Mouse (Mus musculus) cerebellum, adult (tissue): ENCODE measurements around the gene Pola2.

Source experiments
- ATAC-seq: cut with Nextera tagmentation; 2 replicates; pipeline ENCODE4 v1.9.2; 2017; ENCODE audit warnings: mild to moderate bottlenecking, moderate library complexity, mixed read lengths; ENCODE audit not compliant: insufficient number of reproducible peaks, low FRiP score, low TSS enrichment

The Pola2 gene

DNA sequence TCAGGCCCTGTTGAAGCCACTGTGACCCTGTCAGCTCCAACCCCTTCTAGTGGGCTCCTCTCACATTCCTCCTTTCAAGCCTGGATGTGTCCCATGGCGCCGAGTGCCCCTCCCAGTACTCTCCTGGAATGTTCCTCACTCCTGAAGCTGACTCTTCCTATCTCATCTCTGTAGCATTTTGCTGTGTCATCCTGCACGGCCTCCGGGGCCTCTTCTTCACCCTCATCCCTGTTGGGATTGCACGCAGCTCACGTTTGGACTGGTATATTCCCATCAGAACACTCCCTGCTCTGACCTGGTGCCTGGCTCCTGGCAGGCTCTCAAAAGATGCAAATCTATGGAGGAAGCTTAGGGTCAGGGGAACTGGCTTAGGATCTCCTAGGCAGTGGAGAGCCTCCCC lies 2.8 kb upstream of the Pola2 start:
- no peak for ATAC-seq

DNA sequence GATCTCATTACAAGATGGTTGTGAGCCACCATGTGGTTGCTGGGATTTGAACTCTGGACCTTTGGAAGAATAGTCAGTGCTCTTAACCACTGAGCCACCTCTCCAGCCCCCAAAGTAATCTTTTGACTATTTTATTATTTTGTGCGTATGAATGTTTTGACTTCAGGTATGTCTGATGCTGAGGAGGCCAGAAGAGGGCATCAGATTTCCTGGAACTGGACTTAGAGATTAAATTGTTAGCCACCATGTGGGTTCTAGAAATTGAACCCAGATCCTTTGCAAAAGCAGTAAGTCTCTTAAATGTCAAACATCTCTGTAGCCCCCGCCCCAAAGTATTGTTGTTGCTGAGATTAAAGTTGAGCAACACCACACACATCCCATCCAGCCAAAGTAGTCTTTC lies 1.9 kb upstream of the Pola2 start:
- no peak for ATAC-seq

DNA sequence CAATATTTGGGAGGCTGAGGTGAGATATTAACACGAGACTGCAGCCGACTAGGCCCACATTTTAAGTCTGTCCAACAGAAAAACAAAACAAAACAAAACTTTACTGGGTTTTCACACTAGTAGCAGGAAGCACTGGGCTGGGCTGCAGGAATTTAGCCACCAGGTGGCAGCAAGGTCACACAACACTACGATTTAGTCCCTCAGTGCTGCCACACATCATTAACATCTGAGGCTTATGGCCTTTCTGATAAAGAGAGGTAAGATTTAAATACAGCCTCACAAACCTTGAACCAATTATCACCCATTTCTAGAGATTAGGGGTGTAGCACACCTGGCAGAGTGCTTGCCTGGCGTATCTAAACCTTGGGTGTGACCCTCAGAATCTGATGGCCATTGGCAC lies 1.3 kb upstream of the Pola2 start:
- no peak for ATAC-seq

DNA sequence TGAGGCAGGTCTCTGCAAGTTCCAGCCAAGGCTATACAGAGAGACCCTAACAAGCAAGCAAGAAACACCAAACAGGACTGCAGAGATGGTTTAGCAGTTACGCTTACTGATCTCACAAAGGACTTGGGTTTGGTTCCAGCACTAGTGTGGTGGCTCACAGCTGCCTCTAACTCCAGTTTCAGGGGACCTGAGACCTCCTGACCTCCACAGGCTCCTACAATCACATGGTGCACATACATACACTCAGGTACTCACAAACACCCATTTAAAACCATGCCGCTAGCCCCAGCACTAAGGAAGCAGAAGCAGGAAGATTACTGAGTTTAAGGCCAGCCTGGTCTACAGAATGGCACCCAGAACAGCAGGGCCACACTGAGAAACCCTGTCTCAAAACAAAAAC lies 802 bp upstream of the Pola2 start:
- no peak for ATAC-seq

DNA sequence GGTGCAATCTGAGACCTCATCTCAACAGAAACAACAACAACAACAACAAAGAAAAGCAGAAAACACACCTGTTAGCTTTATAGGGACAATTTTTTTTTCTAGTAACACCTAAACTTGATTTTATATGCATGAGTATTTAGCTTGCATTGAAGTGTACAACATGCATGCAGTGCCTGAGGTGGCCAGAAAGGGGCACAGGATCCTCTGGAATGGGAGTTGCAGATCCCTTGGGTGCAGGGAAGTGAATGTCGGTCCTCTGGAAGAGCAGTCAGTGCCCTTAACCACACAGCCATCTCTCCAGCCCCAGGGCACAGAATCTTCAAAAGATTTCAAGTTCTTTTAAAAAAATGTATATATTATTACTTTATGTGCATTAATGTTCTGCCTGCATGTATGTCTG lies 1.4 kb downstream of the Pola2 start:
- no peak for ATAC-seq

DNA sequence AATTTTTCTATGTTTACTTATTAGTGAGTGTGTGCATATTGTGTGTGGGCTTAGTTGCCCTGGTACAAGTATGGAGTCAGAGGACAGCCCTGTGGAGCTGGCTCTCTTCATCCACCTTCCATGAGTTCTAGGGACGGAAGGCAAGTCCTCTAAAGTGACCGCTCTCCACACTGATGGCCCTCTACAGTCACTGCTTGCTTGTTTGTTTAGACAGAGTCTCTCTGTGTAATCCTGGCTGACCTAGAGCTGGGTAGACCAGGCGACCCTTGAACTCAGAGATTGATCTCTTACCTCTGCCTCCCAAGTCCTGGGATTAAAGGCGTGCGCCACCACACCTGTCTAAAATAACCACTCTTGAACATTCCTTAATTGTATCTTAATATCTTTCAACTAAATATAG lies 6.6 kb downstream of the Pola2 start:
- no peak for ATAC-seq

DNA sequence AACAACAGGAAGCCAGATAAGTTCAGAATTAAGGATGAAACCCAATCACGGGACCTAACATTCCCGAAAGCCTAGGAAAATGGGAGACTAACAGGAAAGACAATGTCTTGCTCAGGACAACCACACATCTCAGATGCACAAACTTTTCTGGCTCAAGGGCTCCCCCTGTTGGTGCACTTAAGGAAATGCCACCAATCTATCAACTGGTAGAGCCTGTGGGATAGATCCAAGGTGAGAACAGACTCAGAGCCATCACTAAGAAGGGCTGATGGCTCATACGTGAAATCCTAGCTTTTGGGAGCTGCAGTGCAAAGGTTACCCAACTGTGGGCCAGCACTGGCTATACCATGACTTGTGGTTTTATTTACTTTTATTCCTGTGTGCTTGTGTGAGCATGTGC lies 7.3 kb downstream of the Pola2 start:
- ATAC-seq: peak; percentile 45; the same call in 1 of the 2 replicates

DNA sequence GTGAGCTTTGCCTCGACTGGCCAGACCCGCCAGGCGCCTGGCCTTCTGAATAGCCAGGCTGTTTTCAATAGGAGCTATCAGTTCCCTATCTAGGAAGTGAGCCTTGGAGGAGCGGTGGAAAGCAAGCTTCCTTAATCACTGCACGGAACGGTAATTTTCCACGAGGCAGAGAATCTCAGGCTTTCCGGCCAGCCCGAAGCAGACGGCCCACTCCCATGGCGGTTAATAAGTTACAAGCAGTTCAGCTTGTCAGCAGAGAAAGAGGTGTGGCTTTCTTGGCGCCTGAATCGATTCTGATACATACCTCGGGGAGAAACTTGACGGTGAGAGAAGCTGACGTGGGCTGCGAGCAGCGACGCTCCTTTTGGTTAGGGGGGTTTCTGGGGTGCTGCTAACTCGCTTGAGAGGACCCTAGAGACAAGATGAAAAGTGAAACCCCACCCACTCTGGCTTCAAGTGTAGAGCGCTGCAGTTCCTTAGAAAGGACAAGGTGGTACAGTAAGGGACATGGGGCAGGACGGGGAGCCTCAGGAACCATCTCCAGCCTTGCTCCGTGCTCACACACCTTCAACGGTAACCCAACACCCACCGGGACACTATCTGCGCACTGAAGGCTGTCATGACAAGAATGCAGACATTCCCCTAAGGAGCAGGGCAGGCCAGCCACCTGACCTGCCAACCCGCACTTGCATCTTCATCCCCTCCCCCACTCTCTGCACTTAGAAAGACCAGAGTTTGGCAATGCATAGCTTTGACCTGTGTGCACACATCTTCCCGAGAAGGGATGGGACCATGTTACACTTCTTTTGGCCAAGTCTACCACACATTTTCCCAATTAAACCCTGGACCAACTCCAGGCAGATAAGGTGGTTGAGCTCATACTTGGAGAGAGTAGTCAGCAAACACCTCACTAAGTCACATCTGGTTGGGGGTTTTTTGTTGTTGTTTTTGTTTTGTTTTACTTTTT lies 8.0 kb downstream of the Pola2 start:
- no peak for ATAC-seq

DNA sequence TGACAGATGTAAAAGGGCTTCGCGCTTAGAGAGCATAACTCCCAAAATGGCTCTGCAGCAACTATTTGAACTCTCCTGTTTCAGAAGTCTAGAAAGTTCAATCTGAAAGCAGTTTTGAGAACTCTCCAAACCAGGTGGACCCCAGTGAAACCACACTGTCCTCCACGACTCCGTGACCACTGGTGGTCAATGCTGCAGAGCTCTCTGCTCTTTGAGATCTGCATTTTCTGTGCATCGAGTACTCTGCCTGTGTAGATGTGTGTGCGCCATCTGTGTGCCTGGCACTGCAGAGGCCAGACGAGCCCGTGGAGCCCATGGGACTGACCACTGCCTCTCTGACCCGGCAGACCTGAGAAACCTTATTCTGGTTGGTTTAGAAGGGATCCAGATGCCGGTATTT lies 9.1 kb downstream of the Pola2 start:
- no peak for ATAC-seq

DNA sequence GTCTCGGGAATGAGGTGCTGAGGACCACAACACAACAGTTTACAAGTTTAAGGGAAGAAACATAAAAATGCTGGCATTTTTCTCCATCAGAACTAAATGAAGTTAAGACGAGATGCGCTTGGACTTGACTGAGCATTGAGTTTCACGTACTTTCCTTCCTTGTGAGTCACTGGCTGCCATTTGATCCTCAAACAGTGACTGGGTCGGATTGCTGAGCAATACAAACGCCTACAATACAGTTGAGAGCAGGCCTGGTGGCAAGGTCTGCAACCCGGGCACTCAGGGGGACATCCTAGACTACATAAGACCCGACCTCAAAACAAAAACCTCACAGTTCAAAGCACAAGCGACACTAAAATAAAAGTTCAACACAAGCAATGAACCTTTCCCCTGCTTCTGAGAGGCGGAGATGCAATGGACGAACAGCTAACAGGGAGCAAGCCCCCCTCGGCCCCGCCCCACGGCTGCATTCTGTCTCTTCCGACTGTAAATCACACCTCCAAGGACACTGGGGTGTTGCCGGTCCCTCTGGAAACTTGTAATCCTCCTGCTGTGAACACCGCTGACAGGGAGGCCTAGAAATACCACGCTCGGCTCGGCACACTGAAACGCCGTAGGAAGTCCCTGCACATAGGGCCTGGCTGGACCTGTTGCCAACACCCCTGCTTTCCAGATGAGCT lies 9.8 kb downstream of the Pola2 start:
- no peak for ATAC-seq

DNA sequence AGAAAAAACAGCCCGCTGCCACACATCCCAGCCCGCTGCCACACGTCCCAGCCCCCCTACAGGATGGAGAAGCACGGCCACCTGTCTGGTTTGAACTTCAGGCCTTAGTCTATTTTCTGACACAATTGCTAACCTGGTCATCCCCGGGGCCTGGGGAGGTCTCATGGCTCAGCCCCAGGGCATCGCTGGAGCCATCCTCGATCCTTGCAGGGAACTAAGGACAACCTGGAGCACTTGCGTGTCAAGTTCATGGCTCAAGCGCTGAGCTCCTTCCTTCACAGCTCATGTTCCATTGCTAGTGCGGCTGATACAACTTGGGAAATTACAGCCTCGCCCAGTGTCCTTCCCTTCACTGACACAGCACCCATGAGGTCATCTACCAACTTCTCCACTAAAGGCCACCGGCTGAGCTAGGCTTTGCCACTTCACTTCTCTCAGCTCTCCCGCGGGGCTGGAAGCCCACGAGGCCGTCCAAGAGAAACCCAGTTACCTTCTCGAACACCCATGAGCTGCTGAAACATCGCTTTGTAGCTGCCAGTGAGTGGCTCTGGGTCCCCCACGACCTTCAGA lies 10.7 kb downstream of the Pola2 start:
- no peak for ATAC-seq

DNA sequence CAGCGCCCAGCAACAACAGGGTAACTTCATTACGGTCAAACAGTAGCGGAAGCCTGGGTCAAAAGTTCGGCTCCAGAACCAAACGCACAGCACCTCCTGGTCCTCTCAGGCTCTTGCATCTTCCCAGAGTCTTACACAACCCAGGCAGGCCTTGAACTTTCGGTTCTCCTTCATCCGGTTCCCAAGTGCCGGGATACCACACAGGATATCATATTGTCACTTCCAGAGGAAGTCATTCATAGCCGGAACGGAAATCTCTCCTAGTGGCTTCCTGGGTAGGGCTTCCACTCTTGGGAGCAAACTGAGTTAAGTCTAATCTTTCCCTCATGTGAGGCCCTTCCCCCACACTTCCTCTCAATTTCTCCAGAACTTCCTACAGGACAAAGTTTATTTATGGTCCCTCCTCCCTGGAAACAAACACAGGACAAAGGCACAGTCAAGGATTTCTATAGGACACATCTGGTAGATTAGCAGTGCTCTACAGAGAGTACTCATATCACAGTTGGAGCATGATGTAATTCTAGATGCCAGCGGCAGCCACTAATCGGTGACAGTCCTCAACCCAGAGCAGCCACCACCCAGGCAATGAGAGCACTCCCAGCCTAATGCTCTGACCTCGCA lies 11.8 kb downstream of the Pola2 start:
- no peak for ATAC-seq

DNA sequence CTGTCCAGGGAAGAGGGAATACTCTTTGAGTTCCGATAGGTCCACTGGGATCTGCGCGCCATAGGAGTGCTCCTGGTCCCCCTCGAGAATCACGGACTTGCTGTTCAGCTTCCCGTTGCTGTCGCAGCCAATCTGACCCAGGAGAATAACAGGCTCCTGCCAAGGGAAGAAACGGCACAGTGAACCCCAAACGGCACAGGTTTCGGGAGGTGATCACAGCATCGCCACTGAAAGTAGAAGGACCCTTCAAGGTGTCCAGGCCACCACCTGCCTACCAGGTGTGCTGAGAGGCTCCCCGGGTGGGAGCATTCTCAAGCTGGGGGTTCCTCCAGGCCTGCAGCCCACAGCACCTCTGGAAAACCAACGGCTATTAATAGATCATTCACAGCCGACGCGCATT lies 12.4 kb downstream of the Pola2 start:
- no peak for ATAC-seq

DNA sequence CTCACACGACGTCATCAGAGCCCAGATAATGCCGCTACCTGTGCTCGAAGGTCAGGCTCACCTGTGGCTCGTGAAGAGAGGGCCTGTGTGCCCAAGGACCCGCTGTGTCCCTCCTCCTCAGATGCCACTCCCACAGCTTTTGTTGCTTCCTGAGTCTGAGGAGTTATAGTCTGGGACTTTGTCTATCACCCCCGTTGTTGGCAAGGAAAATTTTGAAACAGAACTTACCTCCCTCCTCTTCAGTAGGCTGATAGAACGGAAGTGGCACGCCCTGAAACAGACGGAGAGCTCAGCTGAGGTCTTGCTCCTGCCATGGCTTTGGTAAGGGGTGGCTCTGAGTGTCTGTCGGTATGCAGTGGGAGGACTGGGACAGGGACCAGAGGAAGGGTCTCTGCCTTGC lies 13.8 kb downstream of the Pola2 start:
- no peak for ATAC-seq

DNA sequence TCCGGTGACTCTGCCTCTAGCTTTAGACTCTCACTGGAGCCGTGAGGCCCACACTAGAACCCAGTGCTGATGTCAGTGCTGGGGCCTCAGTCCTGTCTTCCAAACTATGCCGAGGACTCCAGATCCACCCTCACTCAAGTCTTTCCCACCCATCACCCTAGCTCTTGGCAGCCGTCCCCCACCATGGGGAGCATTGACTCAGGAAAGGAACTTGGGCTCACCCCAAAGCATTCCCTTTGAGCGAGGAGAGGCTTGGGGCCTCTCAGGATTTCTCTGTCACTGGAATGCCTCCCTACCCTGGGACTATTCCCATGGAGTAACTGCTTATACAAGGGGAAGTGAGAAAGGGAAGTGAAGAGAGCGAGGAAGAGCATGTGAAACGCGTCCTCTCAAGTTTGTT lies 18.1 kb downstream of the Pola2 start:
- ATAC-seq: no peak

DNA sequence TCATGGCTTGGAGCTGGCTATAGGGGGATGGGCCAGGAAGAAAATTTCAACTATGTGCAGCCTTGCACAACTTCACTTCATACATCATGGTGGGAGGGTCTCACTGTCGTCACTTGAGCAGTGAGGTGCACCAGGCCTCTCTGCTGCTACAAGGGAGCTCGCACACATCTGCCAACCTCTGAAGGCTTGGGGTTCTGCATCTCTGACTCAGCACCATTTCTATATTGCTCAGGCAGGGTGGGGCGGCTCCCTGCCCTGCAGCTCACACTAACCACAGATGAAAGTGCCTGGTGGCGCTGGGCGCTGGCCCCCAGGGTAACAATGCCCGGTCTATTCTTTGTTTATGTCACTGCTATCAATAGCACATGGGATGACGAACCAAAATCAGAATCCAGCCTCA lies 19.0 kb downstream of the Pola2 start:
- ATAC-seq: no peak

DNA sequence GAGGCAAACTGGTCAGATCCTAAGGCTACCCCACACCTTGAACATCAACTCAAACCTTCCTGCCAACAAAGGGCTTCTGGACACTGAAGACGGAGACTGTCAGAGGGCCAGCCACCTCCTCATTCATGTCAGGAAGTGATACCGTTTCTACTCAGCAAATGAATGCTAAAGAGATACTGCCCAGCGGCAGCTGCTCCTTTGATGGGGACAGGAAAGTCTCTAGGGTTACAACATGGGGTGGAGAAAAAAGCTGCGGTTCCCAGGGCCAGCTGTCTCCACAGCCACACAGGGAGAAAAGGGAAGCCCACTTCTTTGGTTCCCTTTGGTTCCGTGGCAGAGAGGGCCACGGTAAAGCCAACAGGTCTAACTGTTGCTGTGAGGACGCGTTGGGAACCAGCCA lies 19.9 kb downstream of the Pola2 start:
- no peak for ATAC-seq

DNA sequence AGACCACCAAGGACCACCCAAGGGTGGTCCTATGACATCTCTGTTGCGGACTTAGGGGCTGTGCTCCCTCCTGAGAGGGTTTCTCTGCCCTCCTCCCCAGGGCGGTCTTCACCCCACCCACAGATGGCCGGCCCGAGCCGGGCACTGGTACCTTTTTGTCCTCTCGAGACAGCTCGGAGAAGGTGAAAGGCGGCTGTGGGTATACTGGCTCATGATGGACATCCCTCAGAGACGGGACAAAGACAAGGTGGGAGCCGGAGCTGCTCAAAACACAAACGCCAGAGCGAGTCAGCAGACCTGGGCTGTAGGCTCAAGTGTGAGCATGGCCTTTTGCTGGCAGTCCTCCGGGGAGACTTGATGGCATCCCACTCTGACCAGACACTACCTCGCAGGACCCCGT lies 20.6 kb downstream of the Pola2 start:
- no peak for ATAC-seq

DNA sequence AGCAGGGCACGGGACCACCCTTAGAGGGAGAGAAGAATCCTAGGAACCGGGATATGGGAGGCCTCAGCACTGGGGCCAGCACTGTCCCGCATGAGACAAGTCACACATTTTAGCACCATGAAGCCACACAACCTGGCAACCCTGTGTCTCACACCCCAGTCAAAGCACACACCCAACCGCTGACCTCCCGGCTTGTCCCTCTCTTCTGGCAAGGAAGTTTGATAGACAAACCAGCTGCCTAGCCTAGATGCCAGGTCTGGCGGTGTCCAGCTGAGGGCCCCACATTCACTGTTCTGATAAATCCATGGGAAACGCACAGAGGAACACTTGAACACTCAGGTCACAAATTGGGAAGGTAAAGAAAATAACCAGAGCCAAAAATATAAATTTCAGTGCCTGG lies 21.4 kb downstream of the Pola2 start:
- ATAC-seq: no peak

DNA sequence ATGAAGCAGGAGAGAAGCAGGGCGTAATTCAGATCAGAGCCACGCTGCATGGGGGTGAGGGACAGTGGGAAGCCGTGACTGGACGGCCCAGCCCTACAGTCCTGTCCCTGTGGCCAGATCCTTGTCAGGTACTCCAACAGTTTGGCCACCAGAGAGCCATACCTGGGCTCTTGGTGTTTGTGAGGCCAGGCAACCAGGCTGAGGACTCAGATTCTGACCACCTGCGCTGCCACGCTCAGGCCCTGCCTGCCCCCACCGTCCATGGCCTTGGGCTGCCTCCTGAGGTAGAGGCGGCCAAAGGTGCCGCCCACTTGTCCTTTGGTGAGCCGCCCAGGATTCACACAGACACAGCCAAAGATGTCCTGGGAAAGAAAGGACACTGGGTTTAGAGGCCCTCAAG lies 23.3 kb downstream of the Pola2 start:
- no peak for ATAC-seq

DNA sequence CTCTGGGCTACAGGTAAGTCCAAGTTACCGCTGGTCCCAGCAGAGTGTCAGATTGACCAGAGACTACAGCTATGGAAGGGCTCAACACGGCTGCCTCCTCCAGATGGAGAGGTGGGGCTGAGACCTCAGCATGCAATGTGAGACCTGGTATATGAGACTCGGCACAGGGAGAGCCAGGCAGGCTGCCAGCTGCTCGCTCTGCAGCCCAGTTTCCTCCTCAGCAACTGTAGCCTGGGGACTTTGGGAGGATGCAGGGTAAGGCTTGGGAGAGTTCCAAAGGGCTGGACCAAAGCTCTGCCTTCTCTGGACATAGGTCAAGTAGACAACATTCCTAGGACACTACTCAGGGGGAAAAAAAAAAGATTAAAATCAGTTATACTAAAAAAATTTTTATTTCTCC lies 23.8 kb downstream of the Pola2 start:
- ATAC-seq: peak; percentile 92; the same call in 1 of the 2 replicates
